20 mouse cellular contexts compared by ENCODE assay signal in the genomic region with DNA sequence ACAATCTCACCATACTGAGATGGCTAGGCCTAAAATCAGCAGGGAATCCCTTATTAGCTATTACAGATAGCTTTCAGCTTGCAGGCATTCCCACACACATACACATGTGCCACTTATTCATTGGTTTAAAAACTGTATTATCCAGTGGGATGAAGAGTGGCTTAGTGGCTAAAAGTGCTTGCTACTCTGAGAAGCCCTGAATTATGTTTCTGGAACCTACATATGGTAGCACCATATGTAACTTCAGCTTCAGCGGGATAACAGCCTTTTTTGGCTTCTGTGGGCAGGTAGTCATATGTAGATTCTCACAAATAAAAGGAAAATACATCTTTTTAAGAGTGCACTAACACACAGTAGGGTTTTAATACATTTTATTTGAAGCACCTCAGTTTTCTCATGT.
"Had no signal": no experiment of that assay in that cellular context is flagged by ENCODE, and none has a peak within 500 bp of the region (broad histone marks: within the 10 kb centered on the region; RNA-seq: fewer than 3 reads in every experiment).

No protein-coding gene starts in this region.

- ATAC-seq: liver, postnatal 0 days; lung, postnatal 0 days; midbrain, embryonic 15.5 days had no signal

- DNase-seq: kidney, adult 11 months; kidney, adult 8-10 months; kidney, postnatal 10 days; kidney, postnatal 36 days; left cerebral cortex, postnatal 4 days; liver, postnatal 0 days; lung, embryonic 14.5 days; thymus, adult 18-20 months; thymus, postnatal 36 days had no signal

- H3K4me3 ChIP-seq: kidney, embryonic 15.5 days; limb, embryonic 12.5 days; limb, embryonic 15.5 days; midbrain, embryonic 12.5 days; midbrain, embryonic 15.5 days; neural tube, embryonic 12.5 days; neural tube, embryonic 15.5 days; stomach, embryonic 15.5 days had no signal

- H3K27ac ChIP-seq: kidney, embryonic 15.5 days; limb, embryonic 12.5 days; limb, embryonic 15.5 days; liver, embryonic 14.5 days; macrophage; midbrain, embryonic 12.5 days; midbrain, embryonic 15.5 days; neural tube, embryonic 12.5 days; neural tube, embryonic 15.5 days; stomach, embryonic 15.5 days had no signal
